Mouse (Mus musculus) cerebellum, adult 9-10 months (tissue): ENCODE measurements around the gene Robo2.
A peak's percentile ranks its signal among the peaks of the same experiment; 100 is the strongest.
"Not testable (repeated sequence)": the region's sequence is repeated elsewhere in the genome, so short reads cannot be mapped to it uniquely, and the experiment has no call there.

Source experiments
- DNase-seq: peaks from one replicate; pipeline ENCODE4 v3.0.0; 2022

Robo2 gene

DNA sequence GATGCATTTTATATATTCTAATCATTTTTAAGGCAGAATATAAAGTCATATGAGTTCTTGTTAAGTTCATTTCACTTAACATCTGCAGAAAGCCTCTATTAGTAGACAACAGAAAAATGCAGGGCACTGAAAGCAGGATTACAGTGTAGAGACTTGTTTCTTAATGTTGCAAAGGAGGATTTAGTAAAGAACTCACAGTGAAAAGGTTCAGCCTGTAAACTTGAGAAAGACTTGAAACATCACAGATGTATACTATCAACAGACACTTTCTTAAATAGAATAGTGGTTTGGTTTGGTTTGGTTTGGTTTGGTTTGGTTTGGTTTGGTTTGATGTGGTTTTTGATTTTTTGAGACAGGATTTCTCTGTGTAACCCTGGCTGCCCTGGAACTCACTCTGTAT, 349.7 kb downstream of the Robo2 start:
- no peak for DNase-seq

GRCm38 (mm10) chr16:74061479-74061878, 350.1 kb downstream of the Robo2 start:
- DNase-seq = no peak

DNA sequence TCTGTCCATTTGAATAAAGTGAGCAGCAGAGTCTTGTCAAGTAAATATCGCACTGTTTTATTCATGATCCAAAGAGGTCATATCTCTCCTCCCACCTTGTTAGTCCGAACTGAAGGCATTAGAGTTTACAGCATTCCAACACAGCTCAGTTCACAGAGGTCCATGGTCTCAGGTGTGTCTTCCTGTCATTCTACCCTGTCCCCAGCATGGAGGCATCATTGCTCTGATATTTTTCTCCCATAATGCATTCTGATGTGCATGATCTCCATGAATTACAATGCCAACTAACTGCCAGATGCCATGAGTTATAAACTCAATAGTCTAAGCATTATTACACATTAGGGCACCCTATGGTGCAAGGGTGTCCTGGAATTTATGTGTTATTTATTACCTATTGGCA, 354.7 kb downstream of the Robo2 start:
- DNase-seq = no peak

DNA sequence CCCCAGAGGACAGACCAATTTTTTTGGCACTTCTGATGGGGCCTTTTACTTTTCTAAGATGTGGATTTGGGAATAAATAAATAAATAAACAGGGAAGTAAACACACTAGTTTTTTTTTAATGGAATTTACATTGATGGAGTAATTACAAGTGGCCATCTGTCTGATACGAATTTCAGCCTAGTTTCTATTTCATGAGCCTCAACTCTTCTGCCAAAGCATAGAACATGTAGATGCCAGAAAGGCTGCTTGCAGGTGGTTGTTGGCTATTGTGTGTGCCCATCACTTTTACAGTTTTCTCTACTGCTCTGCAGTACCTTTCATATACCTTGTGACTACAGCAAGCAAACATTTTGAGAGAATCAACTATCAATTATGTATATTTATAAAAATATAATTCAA, 355.4 kb downstream of the Robo2 start:
- no peak for DNase-seq

DNA sequence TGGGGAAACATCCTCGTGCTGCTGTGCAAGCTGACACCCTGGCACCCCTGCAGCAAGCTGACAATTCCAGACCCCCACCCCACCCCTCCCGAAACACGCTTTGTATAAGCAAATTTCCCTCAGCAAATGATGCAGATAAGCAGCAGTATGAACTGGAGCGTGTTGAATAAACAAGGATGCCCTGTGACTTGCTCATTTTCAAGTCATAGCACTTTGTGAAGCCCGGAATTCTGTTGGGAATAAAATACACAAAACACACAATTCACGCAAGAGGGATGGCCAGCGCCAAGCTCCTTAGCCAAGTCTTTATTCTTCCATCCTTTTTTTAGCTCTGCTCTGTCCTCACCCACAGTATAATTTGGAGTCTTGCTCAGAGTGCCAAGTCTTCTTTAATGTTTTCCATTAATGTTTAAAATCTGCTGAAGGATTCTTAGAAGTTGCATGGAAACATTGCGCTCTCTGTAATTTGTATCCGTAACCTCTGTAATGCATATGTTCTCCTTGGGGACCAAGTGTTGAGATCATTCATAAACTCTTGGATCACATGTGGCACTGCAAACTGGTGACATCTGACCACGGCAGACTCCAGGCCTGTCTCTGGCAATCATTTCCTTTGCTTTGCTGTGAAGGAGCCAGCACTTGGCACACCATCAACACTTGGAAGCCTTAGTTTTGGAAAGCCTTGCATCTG, 356.4 kb downstream of the Robo2 start:
- DNase-seq = peak; percentile 14

- no peak for DNase-seq
Observed at GRCm38 (mm10) chr16:74049467-74049866, 362.2 kb downstream of the Robo2 start.

DNA sequence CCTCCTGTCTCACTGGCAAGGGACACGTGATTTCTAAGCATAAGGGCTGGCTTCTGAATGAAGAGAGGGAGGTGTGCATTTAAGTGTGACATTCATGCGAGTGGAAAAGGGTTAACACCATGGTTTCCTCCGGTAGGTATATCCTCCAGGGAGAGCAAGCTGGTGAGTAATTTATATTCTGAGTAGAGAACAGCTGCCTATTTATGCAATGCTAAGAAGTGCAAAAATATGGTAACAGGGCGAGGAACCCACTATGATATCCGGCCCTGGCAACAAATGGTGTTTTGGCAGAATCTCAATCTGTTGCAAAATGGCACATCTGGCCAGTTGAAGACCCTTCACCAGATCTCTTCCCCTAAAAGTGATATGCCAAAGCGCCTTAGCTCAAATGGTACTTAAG, 362.6 kb downstream of the Robo2 start:
- no peak for DNase-seq

DNA sequence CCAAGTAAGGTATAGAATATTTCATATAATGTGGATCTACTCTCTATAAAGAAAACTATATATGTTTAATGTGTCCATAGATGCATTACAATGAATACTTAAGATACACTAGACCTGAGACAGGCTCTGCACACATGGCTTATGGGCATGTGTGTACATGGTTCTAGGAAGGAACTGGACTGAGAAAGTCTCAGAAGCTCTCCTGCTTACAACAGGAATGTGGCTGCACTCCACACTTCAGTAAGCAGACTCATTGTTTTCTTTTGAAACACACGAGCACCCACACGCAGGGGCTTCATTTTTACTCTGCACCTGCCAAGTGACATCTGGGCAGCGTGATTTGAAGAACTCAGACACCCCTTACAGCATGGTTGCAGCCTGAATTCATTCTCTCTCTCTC, 364.4 kb downstream of the Robo2 start:
- DNase-seq = no peak

DNA sequence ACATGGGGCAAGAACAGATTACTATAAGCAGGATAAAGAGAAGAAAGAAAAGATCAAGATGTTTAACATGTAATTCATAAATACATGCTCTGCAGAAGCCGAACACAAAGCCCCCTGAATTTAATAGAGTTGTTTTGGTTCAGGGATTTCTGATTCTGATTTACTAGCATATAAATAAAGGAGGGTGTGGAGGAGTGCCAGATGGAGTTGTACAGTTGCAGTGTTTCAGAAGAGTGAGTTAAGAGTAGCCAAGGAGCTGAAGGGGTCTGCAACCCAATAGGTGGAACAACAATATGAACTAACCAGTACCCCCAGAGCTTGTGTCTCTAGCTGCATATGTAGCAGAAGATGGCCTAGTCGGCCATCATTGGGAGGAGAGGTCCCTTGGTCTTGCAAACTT, 370.8 kb downstream of the Robo2 start:
- DNase-seq = not testable (repeated sequence)

DNA sequence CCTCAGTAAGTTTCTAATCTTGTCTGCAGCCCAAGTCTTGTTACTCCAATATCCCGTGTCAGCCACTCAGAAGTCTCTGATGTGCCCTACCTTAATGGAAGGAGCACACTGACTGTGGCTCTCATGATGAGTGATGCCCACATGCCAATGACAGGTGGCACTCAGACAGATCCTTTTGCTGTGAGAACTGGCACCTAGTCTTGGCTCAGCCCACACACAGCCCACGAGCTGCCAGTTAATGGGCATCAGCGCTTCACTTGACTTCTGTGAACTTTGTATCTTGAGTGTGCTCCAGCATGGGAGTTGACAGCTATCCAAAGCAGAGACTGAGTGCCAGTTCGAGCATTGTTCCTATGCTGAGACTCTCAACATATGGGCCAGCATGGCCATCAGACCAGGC, 383.8 kb downstream of the Robo2 start:
- DNase-seq = no peak

DNA sequence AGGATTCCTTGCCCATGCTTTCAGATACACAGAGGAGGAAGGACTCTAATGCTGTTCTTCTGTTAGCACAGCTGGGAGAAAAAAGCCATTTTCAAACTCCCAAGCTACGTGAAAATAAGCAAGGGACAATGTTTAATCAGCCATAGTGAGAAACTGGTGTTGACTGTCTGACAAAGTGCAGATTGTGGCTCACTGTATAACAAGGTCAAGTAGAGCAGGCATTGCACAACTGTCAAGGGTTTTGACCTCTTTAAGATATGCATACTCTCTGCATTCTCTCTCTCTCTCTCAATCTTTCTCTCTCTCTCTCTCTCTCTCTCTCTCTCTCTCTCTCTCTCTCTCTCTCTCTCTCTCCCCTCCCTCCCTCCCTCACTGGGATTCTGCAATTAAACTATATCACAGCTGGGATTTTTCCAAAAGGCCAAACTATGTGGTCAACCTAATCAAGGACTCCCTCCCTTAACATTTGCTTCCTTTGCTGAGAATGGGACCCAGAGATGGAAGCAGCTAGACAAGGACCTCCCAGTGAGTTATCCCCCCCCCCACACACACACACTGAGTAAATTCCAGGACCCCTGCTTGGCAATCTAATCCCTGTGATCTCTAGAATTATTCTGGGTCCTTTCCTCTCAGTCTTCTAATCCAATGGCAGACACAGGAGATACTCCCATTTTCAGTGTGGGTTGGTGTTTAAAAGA, 389.2 kb downstream of the Robo2 start:
- DNase-seq = no peak

DNA sequence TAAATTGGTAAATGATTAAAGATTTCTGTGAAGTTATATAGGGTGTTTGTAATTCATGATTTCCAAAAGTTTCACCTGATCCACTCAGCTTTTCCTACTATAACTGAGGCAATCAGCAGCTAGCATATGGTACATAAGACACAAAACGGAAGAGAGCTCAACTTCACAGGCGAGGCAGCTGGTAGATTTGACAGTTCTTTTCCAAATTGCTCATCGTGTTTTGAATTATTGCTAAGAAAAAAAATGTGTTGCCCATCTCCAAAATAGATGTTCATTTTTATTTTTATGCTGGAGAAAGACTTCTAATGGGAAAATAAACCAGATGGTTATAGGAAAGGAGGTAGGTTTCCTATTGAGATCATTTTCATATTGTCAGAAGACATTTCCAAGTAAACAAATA, 405.9 kb downstream of the Robo2 start:
- DNase-seq = no peak

GRCm38 (mm10) chr16:74001331-74001730, 410.3 kb downstream of the Robo2 start:
- DNase-seq = no peak

GRCm38 (mm10) chr16:73991212-73991611, 420.4 kb downstream of the Robo2 start:
- DNase-seq = no peak

GRCm38 (mm10) chr16:73969573-73969972, 442.1 kb downstream of the Robo2 start:
- DNase-seq = no peak

DNA sequence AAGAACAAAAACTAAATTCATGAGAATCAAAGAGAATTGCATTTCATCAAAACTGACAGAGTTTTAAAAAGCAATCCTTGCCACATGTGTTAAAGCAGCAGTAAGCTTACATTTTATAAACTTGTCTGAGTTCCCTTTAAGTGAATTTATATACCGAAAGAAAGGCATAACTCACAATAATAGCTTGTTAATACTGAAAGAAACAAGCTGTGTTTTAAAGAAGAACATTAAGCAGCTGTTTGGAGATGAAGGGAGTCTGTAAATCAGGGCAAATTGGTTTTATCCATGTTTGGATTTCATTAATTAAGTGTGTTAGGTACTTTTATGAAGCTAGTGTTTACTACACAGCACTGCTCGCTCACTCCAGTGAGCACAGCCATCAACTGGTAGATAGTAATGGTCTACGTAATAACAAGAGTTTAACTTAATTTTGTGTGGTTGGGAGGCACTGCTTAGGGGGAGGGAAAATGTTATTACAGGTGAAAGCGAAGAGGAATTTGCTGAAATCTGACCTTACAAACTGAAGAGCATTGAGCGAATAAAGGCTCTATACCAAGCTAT, 447.2 kb downstream of the Robo2 start:
- DNase-seq = no peak

DNA sequence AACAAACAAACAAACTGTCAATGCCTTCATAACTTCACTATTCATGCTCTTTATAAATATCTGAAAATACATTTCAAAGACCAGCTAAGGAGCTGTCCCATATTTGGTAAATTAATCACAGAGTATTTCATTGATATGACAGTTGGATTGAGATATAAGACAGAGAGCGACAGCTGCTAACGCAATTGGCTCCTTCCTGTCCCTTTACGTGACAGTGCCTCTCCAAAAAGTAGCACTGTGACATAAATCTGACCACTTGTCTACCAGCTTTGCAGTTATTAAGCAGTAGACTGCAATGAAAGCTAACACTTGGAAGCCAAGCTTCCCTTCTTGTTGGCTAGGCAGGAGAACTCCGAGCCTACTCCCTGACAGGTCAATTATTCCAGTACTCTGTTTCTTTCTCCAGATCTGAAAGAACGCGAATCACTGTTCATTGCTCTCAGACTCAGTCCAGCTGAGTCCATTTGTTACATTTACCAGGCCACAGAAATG, 452.1 kb downstream of the Robo2 start:
- DNase-seq = no peak

DNA sequence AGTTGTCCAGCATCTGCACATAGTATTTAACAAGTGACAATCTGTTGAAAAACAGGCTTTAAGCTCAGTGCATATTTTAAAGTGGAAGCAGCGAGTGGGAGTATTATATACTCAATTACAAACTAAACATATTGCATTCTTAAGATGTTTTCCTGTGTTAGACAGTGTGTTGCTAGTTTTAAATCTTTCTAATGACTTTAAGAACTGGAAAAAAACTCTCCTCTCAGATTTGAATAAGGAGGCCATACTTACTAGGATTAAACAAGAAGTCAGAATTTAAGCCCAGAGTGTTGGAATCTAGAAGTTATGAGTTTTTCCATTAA, 453.1 kb downstream of the Robo2 start:
- no peak for DNase-seq

GRCm38 (mm10) chr16:73957675-73958523, 453.7 kb downstream of the Robo2 start:
- DNase-seq = no peak

GRCm38 (mm10) chr16:73946171-73946570, 465.5 kb downstream of the Robo2 start:
- no peak for DNase-seq

- no peak for DNase-seq
Observed at GRCm38 (mm10) chr16:73940211-73940541, 471.4 kb downstream of the Robo2 start.

DNA sequence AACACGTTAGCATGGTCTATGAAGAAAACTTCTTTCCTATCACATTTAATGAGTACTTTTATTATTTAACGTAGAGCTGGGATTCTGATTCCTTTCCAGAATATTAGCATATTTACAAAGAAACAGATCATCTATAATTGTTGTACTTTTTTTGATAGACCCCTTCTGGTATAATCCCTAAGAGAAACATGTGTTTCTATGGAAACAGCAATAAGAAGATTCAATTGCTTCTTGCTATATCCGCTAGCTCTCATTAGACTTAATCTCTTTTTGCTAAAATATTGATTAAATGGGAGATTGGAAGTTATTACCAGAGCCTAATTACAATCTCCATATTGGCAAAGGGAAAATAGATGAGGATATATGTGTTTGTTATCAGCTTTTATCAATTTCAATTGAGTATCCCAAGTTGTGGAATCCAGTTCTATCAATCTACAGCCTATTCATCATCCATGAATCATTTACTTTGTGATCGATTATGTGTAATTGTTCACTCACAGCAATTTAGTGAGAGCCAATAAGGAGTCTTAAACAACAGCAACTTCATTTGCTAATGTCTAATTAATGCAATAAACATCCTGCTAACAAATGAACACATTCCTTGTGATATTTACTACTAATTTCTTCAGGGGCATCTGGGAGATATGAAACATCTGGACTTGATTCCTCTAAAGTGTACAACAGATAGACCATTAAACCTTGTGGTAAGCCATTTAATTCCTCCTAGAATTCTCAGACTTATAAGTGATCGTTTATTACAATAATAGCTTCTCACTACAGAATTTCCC, 472.0 kb downstream of the Robo2 start:
- no peak for DNase-seq

GRCm38 (mm10) chr16:73930323-73930722, 481.3 kb downstream of the Robo2 start:
- DNase-seq = no peak
